Mouse (Mus musculus): ENCODE data around the gene Ptpn14.

GRCm38 (mm10) chr1:189689050-189689833 lies 38.8 kb upstream of the Ptpn14 start:
- TF ChIP-seq MAX (IDR thresholded peaks at IDR 0.05; ENCODE audit: low read depth) (no peak), POLR2A (IDR thresholded peaks at IDR 0.05; ENCODE audit: insufficient read length, low read depth) (no peak), MYOD1 (IDR thresholded peaks at IDR 0.05; ENCODE audit: control insufficient read depth in 1 of 3, insufficient read length in 2 of 3, low read depth in 2 of 3) (no peak), USF1 (IDR thresholded peaks at IDR 0.05; ENCODE audit: low read depth) (no peak), E2F4 (IDR thresholded peaks at IDR 0.05; ENCODE audit: insufficient read depth) (no peak), POLR2AphosphoS2 (IDR thresholded peaks at IDR 0.05; ENCODE audit: insufficient read length, low read depth) (no peak)

All from myocyte (in vitro differentiated cells).